Mouse (Mus musculus): ENCODE results near the gene Kcnb1. TPM values are rescaled to one million over a fixed set of nuclear protein-coding genes. Genes with fewer than 3 reads are reported as not detected.

Gene Kcnb1
- polyA plus RNA-seq, 1 experiment from 2014 or later = 1.1 TPM

- no peak for ATAC-seq
- WGBS = 45% methylated on average over 8 of the region's 8 CpGs
- Histone ChIP-seq H3K4me2 (replicated peaks) (no peak overlapping the region), H3K4me1 (replicated peaks) (peaks cover 25% of the 10 kb centered on the region), H3K9ac (no peak overlapping the region), H3K27ac (no peak overlapping the region), H3K27me3 (replicated peaks) (no peaks in the 10 kb centered on the region), H3K36me3 (no peaks in the 10 kb centered on the region), H3K4me3 (replicated peaks) (no peak overlapping the region), H3K9me3 (no peaks in the 10 kb centered on the region)
Observed at GRCm38 (mm10) chr2:167132041-167132440, 57.9 kb downstream of the Kcnb1 start.

- Histone ChIP-seq H3K9ac (no peak overlapping the region), H3K4me3 (replicated peaks) (peak overlapping the region; percentile 11; the same call in 1 of the 2 replicates)
- WGBS = 30% methylated on average over 9 of the region's 9 CpGs
Observed at GRCm38 (mm10) chr2:167130050-167130770, 59.7 kb downstream of the Kcnb1 start.

GRCm38 (mm10) chr2:167129608-167129955, 60.4 kb downstream of the Kcnb1 start:
- 11% methylated on average over 9 of the region's 9 CpGs for WGBS
- H3K36me3 ChIP-seq = no peaks in the 10 kb centered on the region
- peak; percentile 86 for ATAC-seq
- no peaks in the 10 kb centered on the region for H3K27me3 ChIP-seq (replicated peaks)
- H3K9me3 ChIP-seq = no peaks in the 10 kb centered on the region
- peak overlapping the region; percentile 29 for H3K4me3 ChIP-seq (replicated peaks)
- H3K4me1 ChIP-seq (replicated peaks) = peaks cover 25% of the 10 kb centered on the region
- H3K4me2 ChIP-seq (replicated peaks) = peak overlapping the region; percentile 61
- peak overlapping the region; percentile 93 for H3K27ac ChIP-seq
- peak overlapping the region; percentile 31; the same call in 1 of the 2 replicates for H3K9ac ChIP-seq

More at GRCm38 (mm10) chr2:167130050-167130770, 59.7 kb downstream of the Kcnb1 start:
- ATAC-seq = peak; percentile 52
- Histone ChIP-seq H3K27ac (peak overlapping the region; percentile 93), H3K4me1 (replicated peaks) (peaks cover 25% of the 10 kb centered on the region), H3K27me3 (replicated peaks) (no peaks in the 10 kb centered on the region), H3K4me2 (replicated peaks) (peak overlapping the region; percentile 61), H3K36me3 (no peaks in the 10 kb centered on the region), H3K9me3 (no peaks in the 10 kb centered on the region)

- H3K27me3 ChIP-seq (replicated peaks) = no peaks in the 10 kb centered on the region
- no peaks in the 10 kb centered on the region for H3K36me3 ChIP-seq
- ATAC-seq = peak; percentile 78
- H3K4me3 ChIP-seq (replicated peaks) = peak overlapping the region; percentile 29
- H3K9me3 ChIP-seq = no peaks in the 10 kb centered on the region
- H3K4me1 ChIP-seq (replicated peaks) = peaks cover 25% of the 10 kb centered on the region
- peak overlapping the region; percentile 93 for H3K27ac ChIP-seq
- H3K9ac ChIP-seq = peak overlapping the region; percentile 31; the same call in 1 of the 2 replicates
- peak overlapping the region; percentile 61 for H3K4me2 ChIP-seq (replicated peaks)
- WGBS = 20% methylated on average over 20 of the region's 20 CpGs
Observed at GRCm38 (mm10) chr2:167128699-167129607, 61.0 kb downstream of the Kcnb1 start.

- Histone ChIP-seq H3K9ac (no peak overlapping the region), H3K4me2 (replicated peaks) (no peak overlapping the region), H3K4me3 (replicated peaks) (no peak overlapping the region), H3K36me3 (no peaks in the 10 kb centered on the region), H3K4me1 (replicated peaks) (peaks cover 25% of the 10 kb centered on the region), H3K27ac (no peak overlapping the region), H3K27me3 (replicated peaks) (no peaks in the 10 kb centered on the region), H3K9me3 (no peaks in the 10 kb centered on the region)
- 80% methylated on average over 5 of the region's 5 CpGs for WGBS
- ATAC-seq = no peak
Observed at GRCm38 (mm10) chr2:167127404-167127803, 62.6 kb downstream of the Kcnb1 start.

- no peak overlapping the region for H3K27ac ChIP-seq
- no peaks in the 10 kb centered on the region for H3K9me3 ChIP-seq
- H3K4me3 ChIP-seq (replicated peaks) = no peak overlapping the region
- H3K4me2 ChIP-seq (replicated peaks) = no peak overlapping the region
- no peaks in the 10 kb centered on the region for H3K36me3 ChIP-seq
- H3K9ac ChIP-seq = no peak overlapping the region
- H3K4me1 ChIP-seq (replicated peaks) = peaks cover 28% of the 10 kb centered on the region
- no peak for ATAC-seq
- WGBS = 75% methylated on average over 4 of the region's 4 CpGs
- H3K27me3 ChIP-seq (replicated peaks) = no peaks in the 10 kb centered on the region
Observed at GRCm38 (mm10) chr2:167125781-167126180, 64.2 kb downstream of the Kcnb1 start.

- peak; percentile 28; the same call in 1 of the 2 replicates for ATAC-seq
- Histone ChIP-seq H3K4me2 (replicated peaks) (no peak overlapping the region), H3K36me3 (no peaks in the 10 kb centered on the region), H3K9ac (no peak overlapping the region), H3K4me1 (replicated peaks) (peaks cover 12% of the 10 kb centered on the region), H3K27ac (0 out of 2 replicates have a peak overlapping the region, but pooled peaks have one; percentile 23), H3K4me3 (replicated peaks) (no peak overlapping the region), H3K9me3 (no peaks in the 10 kb centered on the region), H3K27me3 (replicated peaks) (no peaks in the 10 kb centered on the region)
- 29% methylated on average over 11 of the region's 11 CpGs for WGBS
Observed at GRCm38 (mm10) chr2:167123936-167124335, 66.0 kb downstream of the Kcnb1 start.

GRCm38 (mm10) chr2:167122737-167123136, 67.2 kb downstream of the Kcnb1 start:
- ATAC-seq = no peak

GRCm38 (mm10) chr2:167121996-167122395, 68.0 kb downstream of the Kcnb1 start:
- H3K9ac ChIP-seq = no peak overlapping the region
- H3K27me3 ChIP-seq (replicated peaks) = no peaks in the 10 kb centered on the region
- ATAC-seq = no peak
- no peak overlapping the region for H3K4me2 ChIP-seq (replicated peaks)
- H3K36me3 ChIP-seq = no peaks in the 10 kb centered on the region
- H3K9me3 ChIP-seq = no peaks in the 10 kb centered on the region
- H3K4me1 ChIP-seq (replicated peaks) = peaks cover 4% of the 10 kb centered on the region; the same call in 1 of the 2 replicates
- H3K4me3 ChIP-seq (replicated peaks) = no peak overlapping the region
- WGBS = 78% methylated on average over 7 of the region's 7 CpGs
- H3K27ac ChIP-seq = no peak overlapping the region

More at GRCm38 (mm10) chr2:167122737-167123136, 67.2 kb downstream of the Kcnb1 start:
- H3K4me2 ChIP-seq (replicated peaks) = no peak overlapping the region
- no peak overlapping the region for H3K4me3 ChIP-seq (replicated peaks)
- H3K9ac ChIP-seq = no peak overlapping the region
- H3K9me3 ChIP-seq = no peaks in the 10 kb centered on the region
- no peaks in the 10 kb centered on the region for H3K27me3 ChIP-seq (replicated peaks)
- 50% methylated on average over 6 of the region's 6 CpGs for WGBS
- no peak overlapping the region for H3K27ac ChIP-seq
- H3K36me3 ChIP-seq = no peaks in the 10 kb centered on the region
- peaks cover 4% of the 10 kb centered on the region; the same call in 1 of the 2 replicates for H3K4me1 ChIP-seq (replicated peaks)

GRCm38 (mm10) chr2:167121228-167121627, 68.7 kb downstream of the Kcnb1 start:
- Histone ChIP-seq H3K4me2 (replicated peaks) (no peak overlapping the region), H3K9ac (no peak overlapping the region), H3K36me3 (no peaks in the 10 kb centered on the region), H3K27me3 (replicated peaks) (no peaks in the 10 kb centered on the region), H3K4me3 (replicated peaks) (no peak overlapping the region), H3K4me1 (replicated peaks) (peaks cover 4% of the 10 kb centered on the region; the same call in 1 of the 2 replicates), H3K27ac (no peak overlapping the region), H3K9me3 (no peaks in the 10 kb centered on the region)
- 61% methylated on average over 6 of the region's 6 CpGs for WGBS
- ATAC-seq = no peak

- Histone ChIP-seq H3K4me1 (replicated peaks) (peaks cover 4% of the 10 kb centered on the region; the same call in 1 of the 2 replicates), H3K9ac (no peak overlapping the region), H3K4me3 (replicated peaks) (no peak overlapping the region), H3K27ac (no peak overlapping the region), H3K9me3 (no peaks in the 10 kb centered on the region), H3K4me2 (replicated peaks) (no peak overlapping the region), H3K27me3 (replicated peaks) (no peaks in the 10 kb centered on the region), H3K36me3 (no peaks in the 10 kb centered on the region)
- ATAC-seq = no peak
- WGBS = 75% methylated on average over 12 of the region's 12 CpGs
Observed at GRCm38 (mm10) chr2:167120186-167120830, 69.6 kb downstream of the Kcnb1 start.

GRCm38 (mm10) chr2:167118046-167118445, 71.9 kb downstream of the Kcnb1 start:
- Histone ChIP-seq H3K27ac (no peak overlapping the region), H3K4me2 (replicated peaks) (no peak overlapping the region), H3K9me3 (no peaks in the 10 kb centered on the region), H3K4me3 (replicated peaks) (no peak overlapping the region), H3K9ac (no peak overlapping the region), H3K36me3 (no peaks in the 10 kb centered on the region), H3K27me3 (replicated peaks) (no peaks in the 10 kb centered on the region), H3K4me1 (replicated peaks) (peaks cover 4% of the 10 kb centered on the region; the same call in 1 of the 2 replicates)
- no peak for ATAC-seq
- 58% methylated on average over 10 of the region's 10 CpGs for WGBS
